Mouse (Mus musculus) E14TG2a.4 (cell line): ENCODE data around the gene Acadl.

Experiments used
- CTCF ChIP-seq: conservative IDR thresholded peaks from 2 replicates; pipeline ENCODE4 v1.5.1; 2014; ENCODE audit warnings: low read length
- NANOG ChIP-seq: IDR thresholded peaks from 2 replicates; pipeline ENCODE4 v1.6.1; 2014; ENCODE audit warnings: borderline replicate concordance, low read length, mixed read lengths
- POU5F1 ChIP-seq: IDR thresholded peaks from 2 replicates; pipeline ENCODE4 v1.6.1; 2014; ENCODE audit warnings: low read length, borderline replicate concordance

DNA sequence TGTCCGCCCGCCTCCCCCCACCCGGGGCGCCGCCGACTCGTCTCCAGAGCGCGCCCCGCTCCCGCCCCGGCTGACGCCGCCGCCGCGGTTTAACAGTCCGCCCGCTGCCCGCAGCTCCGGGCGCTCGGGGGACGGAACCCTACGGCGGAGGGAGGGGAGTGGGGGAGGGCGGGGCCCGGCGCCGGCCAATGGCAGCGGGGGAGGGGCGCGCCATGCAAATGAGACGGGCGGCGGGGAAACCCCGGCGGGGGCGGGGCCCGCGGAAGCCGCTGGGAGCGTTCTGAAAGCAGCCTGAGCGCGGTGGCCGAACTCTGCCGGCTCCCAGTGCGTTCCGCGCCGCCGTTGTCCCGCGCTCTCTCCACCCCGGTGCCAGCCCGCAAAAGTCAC, 45.6 kb downstream of the Acadl start, which contains the start of gene Kansl1l:
- no peak for TF ChIP-seq CTCF
- no peak for TF ChIP-seq NANOG
- no peak for TF ChIP-seq POU5F1
